Mouse (Mus musculus) right cerebral cortex, adult 18-20 months (tissue): ENCODE measurements around the gene Apon.
"Not testable (repeated sequence)": the region's sequence is repeated elsewhere in the genome, so short reads cannot be mapped to it uniquely, and the experiment has no call there.

Experiments used
- DNase-seq: peaks from one replicate; pipeline ENCODE4 v3.0.0; 2022; ENCODE audit warnings: mixed read lengths

The Apon gene

GRCm38 (mm10) chr10:128253677-128254255, at the start of gene Apon:
Apon (plus strand) TSS chr10:128254096.
- no peak for DNase-seq

GRCm38 (mm10) chr10:128204941-128205340, 49.0 kb upstream of the Apon start:
- no peak for DNase-seq

- DNase-seq: no peak
Observed at GRCm38 (mm10) chr10:128208326-128208725, 45.6 kb upstream of the Apon start.

GRCm38 (mm10) chr10:128209311-128210009, 44.4 kb upstream of the Apon start:
- no peak for DNase-seq

- no peak for DNase-seq
Observed at GRCm38 (mm10) chr10:128210131-128210530, 43.8 kb upstream of the Apon start.

GRCm38 (mm10) chr10:128210954-128211353, 42.9 kb upstream of the Apon start:
- DNase-seq: no peak

GRCm38 (mm10) chr10:128211390-128212108, 42.3 kb upstream of the Apon start, which contains the start of gene Spryd4:
Spryd4 (minus strand) TSS chr10:128211807.
- DNase-seq: peak; percentile 93

GRCm38 (mm10) chr10:128212148-128212547, 41.7 kb upstream of the Apon start:
- DNase-seq: no peak

- DNase-seq: peak; percentile 62
Observed at GRCm38 (mm10) chr10:128212871-128213323, 41.0 kb upstream of the Apon start.

GRCm38 (mm10) chr10:128214112-128214511, 39.8 kb upstream of the Apon start:
- DNase-seq: not testable (repeated sequence)

- no peak for DNase-seq
Observed at GRCm38 (mm10) chr10:128214981-128215380, 38.9 kb upstream of the Apon start.

GRCm38 (mm10) chr10:128218387-128219117, 35.3 kb upstream of the Apon start:
- DNase-seq: no peak

GRCm38 (mm10) chr10:128221533-128222286, 32.2 kb upstream of the Apon start:
- no peak for DNase-seq

GRCm38 (mm10) chr10:128225064-128225463, 28.8 kb upstream of the Apon start:
- DNase-seq: no peak

- no peak for DNase-seq
Observed at GRCm38 (mm10) chr10:128225538-128225937, 28.4 kb upstream of the Apon start, which contains the start of gene Mip. Mip (plus strand) TSS chr10:128225838.

GRCm38 (mm10) chr10:128227592-128227991, 26.3 kb upstream of the Apon start:
- no peak for DNase-seq

GRCm38 (mm10) chr10:128228009-128228408, 25.9 kb upstream of the Apon start:
- DNase-seq: no peak

- DNase-seq: no peak
Observed at GRCm38 (mm10) chr10:128230582-128230981, 23.3 kb upstream of the Apon start.

GRCm38 (mm10) chr10:128231146-128231545, 22.8 kb upstream of the Apon start:
- DNase-seq: no peak

GRCm38 (mm10) chr10:128231697-128232419, 22.0 kb upstream of the Apon start, which contains the start of gene Timeless:
Timeless (plus strand) TSS chr10:128232065.
- DNase-seq: peak; percentile 86

GRCm38 (mm10) chr10:128232420-128232985, 21.4 kb upstream of the Apon start:
- DNase-seq: peak; percentile 64
